Mouse (Mus musculus): ENCODE measurements around the gene Krt1. TPM values are rescaled to one million over a fixed set of nuclear protein-coding genes. Genes with fewer than 3 reads are reported as not detected.
A peak's percentile ranks its signal among the peaks of the same experiment; 100 is the strongest.

Krt1 gene
- polyA plus RNA-seq (2014; fragmentation: Nextera tagmentation; extraction: Ambion mirVana): 0.91 and 1.1 TPM in 2 replicates

DNA sequence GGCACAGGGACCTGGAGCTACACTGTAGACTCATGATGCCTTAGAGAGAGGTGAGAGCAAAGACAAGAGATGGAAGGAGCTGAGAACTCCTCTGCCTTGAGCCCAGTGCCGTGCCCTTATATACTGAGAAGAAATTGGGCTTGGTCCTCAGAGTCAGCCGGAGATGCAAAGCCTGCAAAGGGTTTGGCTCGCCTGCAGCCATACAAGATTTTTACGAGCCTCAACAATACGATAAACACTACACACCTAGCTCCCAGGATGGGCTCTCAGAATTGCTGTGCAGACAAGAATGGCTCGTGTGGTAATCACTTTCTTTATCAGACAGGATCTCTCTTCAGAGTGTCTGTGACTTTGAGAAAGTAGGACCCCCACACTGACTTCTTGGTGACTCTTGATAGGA lies at the start of gene Krt1:
Gene Krt1 (minus strand): TSS at position 101 of the 400 bp plus-strand sequence.
- ATAC-seq (replicated peaks; ENCODE audit: low FRiP score, low TSS enrichment, low read depth): no peak
- DNase-seq (ENCODE audit: low spot score): no peak
- H3K27ac ChIP-seq (ENCODE audit: low read depth): no peak within 1 kb of the TSS
- no peaks in the 10 kb centered on the region for H3K36me3 ChIP-seq (ENCODE audit: control insufficient read depth, insufficient read depth, low read length)
- WGBS: 71% methylated on average over 6 of the region's 6 CpGs
- H3K4me1 ChIP-seq (replicated peaks; ENCODE audit: control insufficient read depth, insufficient read depth, low read length): 0 out of 2 replicates have a peak, but pooled peaks cover 3% of the 10 kb centered on the region
- no peak within 1 kb of the TSS for H3K4me3 ChIP-seq (ENCODE audit: low read depth, low read length)
- no peak within 1 kb of the TSS for H3K4me2 ChIP-seq (ENCODE audit: low read length)
- no peaks in the 10 kb centered on the region for H3K9me3 ChIP-seq (ENCODE audit: control insufficient read depth, low read length)
- no peak within 1 kb of the TSS for H3K9ac ChIP-seq (ENCODE audit: low read length)
- 0 out of 2 replicates have a peak, but pooled peaks cover 7% of the 10 kb centered on the region for H3K27me3 ChIP-seq (replicated peaks; ENCODE audit: control insufficient read depth, insufficient read depth, low read length)

DNA sequence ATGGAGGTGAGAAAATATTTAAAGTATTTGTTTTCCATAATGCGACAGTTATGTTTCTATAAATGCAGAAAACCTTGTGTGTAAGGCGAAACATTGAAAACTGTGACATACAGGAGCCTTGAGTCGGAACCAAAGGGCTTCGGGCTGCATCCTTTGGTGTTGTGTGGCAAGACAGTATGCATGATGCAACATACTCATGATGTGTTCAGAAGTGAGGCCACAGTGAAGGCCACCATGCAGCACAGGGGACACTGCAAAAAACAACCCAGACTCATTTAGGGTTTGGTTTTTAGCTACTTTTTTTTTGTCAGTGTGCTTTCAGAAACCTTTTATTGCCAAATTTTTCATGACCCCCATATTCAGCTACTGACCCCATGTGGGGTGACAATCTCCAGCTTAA lies 44.6 kb upstream of the Krt1 start:
- WGBS: 96% methylated on average over 4 of the region's 4 CpGs
- DNase-seq (ENCODE audit: low spot score): no peak
- ATAC-seq (replicated peaks; ENCODE audit: low FRiP score, low TSS enrichment, low read depth): no peak
- H3K4me1 ChIP-seq (replicated peaks; ENCODE audit: control insufficient read depth, insufficient read depth, low read length): no peaks in the 10 kb centered on the region
- H3K4me3 ChIP-seq (ENCODE audit: low read depth, low read length): no peak overlapping the region
- H3K36me3 ChIP-seq (ENCODE audit: control insufficient read depth, insufficient read depth, low read length): no peaks in the 10 kb centered on the region
- H3K4me2 ChIP-seq (ENCODE audit: low read length): no peak overlapping the region
- H3K9ac ChIP-seq (ENCODE audit: low read length): no peak overlapping the region
- no peaks in the 10 kb centered on the region for H3K9me3 ChIP-seq (ENCODE audit: control insufficient read depth, low read length)
- no peak overlapping the region for H3K27ac ChIP-seq (ENCODE audit: low read depth)
- H3K27me3 ChIP-seq (replicated peaks; ENCODE audit: control insufficient read depth, insufficient read depth, low read length): no peaks in the 10 kb centered on the region

DNA sequence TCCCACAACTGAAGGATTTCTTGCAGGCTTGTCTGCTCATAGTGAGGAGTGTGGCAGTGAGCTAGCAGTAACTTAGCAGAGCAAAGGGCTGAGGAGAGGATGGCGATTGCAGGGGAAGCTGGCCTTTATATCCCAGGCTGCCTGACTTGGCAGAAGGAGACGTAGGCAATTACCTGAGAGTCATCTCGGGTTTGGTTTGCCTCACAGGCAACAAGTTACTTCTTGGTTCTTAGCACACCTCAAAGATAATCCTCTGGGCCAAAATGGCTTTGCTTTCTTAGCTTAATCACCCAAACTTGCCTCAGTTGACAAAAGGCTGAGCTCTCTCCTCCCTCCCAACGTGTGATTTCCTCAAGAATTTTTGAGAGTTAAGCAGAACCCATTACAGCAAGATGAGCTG lies 42.2 kb upstream of the Krt1 start, which contains the start of gene Krt76:
Gene Krt76 (minus strand): TSS at position 101 of the 400 bp plus-strand sequence.
- Histone ChIP-seq H3K27ac (ENCODE audit: low read depth) (no peak within 1 kb of the TSS), H3K9me3 (ENCODE audit: control insufficient read depth, low read length) (no peaks in the 10 kb centered on the region), H3K36me3 (ENCODE audit: control insufficient read depth, insufficient read depth, low read length) (no peaks in the 10 kb centered on the region), H3K4me3 (ENCODE audit: low read depth, low read length) (no peak within 1 kb of the TSS), H3K27me3 (replicated peaks; ENCODE audit: control insufficient read depth, insufficient read depth, low read length) (no peaks in the 10 kb centered on the region), H3K9ac (ENCODE audit: low read length) (no peak within 1 kb of the TSS), H3K4me1 (replicated peaks; ENCODE audit: control insufficient read depth, insufficient read depth, low read length) (no peaks in the 10 kb centered on the region), H3K4me2 (ENCODE audit: low read length) (no peak within 1 kb of the TSS)
- ATAC-seq (replicated peaks; ENCODE audit: low FRiP score, low TSS enrichment, low read depth): no peak
- DNase-seq (ENCODE audit: low spot score): no peak
- 60% methylated on average over 4 of the region's 4 CpGs for WGBS

DNA sequence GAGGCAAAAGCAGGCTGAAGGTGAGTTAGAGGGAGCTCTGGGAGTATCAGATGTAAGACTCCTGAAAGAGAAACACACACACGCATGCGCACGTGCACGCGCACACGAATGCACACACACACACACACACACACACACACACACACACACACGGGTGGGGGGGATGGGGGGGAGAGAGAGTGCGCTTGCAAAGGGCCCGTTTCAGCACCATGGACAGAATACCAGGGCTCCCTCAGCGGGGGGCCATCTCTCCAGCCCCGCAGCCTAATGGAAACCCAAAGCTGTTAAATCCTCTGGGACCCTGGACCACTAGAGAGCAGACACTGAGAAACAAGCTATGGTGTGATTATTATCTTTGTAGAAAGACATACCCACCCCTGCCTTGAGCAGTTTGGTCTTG lies 29.2 kb upstream of the Krt1 start:
- H3K4me1 ChIP-seq (replicated peaks; ENCODE audit: control insufficient read depth, insufficient read depth, low read length): no peaks in the 10 kb centered on the region
- no peak overlapping the region for H3K9ac ChIP-seq (ENCODE audit: low read length)
- H3K4me3 ChIP-seq (ENCODE audit: low read depth, low read length): no peak overlapping the region
- DNase-seq (ENCODE audit: low spot score): peak; percentile 59
- no peaks in the 10 kb centered on the region for H3K27me3 ChIP-seq (replicated peaks; ENCODE audit: control insufficient read depth, insufficient read depth, low read length)
- ATAC-seq (replicated peaks; ENCODE audit: low FRiP score, low TSS enrichment, low read depth): no peak
- H3K27ac ChIP-seq (ENCODE audit: low read depth): no peak overlapping the region
- no peak overlapping the region for H3K4me2 ChIP-seq (ENCODE audit: low read length)
- no peaks in the 10 kb centered on the region for H3K36me3 ChIP-seq (ENCODE audit: control insufficient read depth, insufficient read depth, low read length)
- WGBS: 20% methylated on average over 11 of the region's 11 CpGs
- H3K9me3 ChIP-seq (ENCODE audit: control insufficient read depth, low read length): no peaks in the 10 kb centered on the region

DNA sequence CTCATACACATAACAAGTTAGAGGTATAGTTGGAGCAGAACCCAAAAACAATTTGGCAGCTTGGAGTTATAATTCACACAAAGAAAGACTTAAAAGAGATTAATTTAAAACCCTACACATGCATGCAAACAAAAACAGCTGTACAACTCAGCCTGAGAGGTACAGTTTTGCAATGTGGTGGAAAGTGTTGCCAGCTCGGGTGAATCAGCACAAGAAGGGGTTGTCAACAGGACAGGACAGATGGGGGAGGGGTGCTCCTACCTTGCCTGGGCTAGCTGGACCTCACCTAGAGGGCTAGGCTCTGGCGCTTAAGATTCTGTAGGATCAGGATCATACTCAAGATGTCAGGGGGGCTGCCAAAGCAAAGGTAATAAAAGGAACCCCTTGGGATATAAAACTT lies 27.4 kb upstream of the Krt1 start:
- no peak overlapping the region for H3K4me3 ChIP-seq (ENCODE audit: low read depth, low read length)
- no peak overlapping the region for H3K9ac ChIP-seq (ENCODE audit: low read length)
- no peak for DNase-seq (ENCODE audit: low spot score)
- H3K4me2 ChIP-seq (ENCODE audit: low read length): no peak overlapping the region
- H3K36me3 ChIP-seq (ENCODE audit: control insufficient read depth, insufficient read depth, low read length): no peaks in the 10 kb centered on the region
- H3K27ac ChIP-seq (ENCODE audit: low read depth): no peak overlapping the region
- H3K9me3 ChIP-seq (ENCODE audit: control insufficient read depth, low read length): no peaks in the 10 kb centered on the region
- H3K4me1 ChIP-seq (replicated peaks; ENCODE audit: control insufficient read depth, insufficient read depth, low read length): no peaks in the 10 kb centered on the region
- no peaks in the 10 kb centered on the region for H3K27me3 ChIP-seq (replicated peaks; ENCODE audit: control insufficient read depth, insufficient read depth, low read length)
- WGBS: 60% methylated on average over 2 of the region's 2 CpGs
- no peak for ATAC-seq (replicated peaks; ENCODE audit: low FRiP score, low TSS enrichment, low read depth)

DNA sequence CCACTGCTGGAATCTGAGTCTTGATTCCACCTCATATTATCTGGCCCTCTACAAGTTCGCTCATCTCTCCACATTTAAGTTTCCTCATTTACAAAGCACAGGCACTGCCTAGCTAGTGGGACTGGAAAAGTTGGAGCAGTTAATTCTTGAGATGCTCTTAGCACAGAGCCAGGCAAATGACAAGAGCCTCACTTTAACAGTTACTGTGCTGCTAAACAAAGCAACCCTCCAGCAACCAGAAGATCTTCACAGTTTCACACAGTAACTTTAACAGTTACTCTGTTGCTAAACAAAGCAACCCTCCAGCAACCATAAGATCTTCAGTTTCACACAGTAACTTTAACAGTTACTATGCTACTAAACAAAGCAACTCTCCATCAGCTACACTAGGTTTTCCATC lies 23.8 kb upstream of the Krt1 start:
- H3K4me3 ChIP-seq (ENCODE audit: low read depth, low read length): no peak overlapping the region
- 83% methylated on average over 1 of the region's 1 CpGs for WGBS
- DNase-seq (ENCODE audit: low spot score): no peak

DNA sequence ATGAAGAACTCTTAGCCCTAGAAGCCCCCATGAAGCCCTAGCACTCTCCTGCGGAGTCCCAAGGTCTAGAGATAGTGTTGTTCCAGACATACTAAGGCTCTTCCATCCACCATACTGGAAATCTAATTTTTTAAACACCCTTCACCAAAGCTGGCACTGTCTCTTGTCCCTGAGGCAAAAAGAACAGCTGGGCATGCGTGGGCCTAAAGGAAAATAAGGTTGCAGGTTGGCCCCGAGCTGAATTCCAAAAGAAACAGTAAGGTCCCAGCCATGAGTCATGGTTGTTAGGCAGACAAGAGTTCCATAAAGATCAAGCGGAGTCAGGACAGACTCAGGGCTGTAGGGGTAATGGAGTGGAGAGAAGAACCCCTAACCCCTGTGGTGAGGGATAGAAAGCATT lies 22.6 kb upstream of the Krt1 start:
- no peaks in the 10 kb centered on the region for H3K27me3 ChIP-seq (replicated peaks; ENCODE audit: control insufficient read depth, insufficient read depth, low read length)
- no peaks in the 10 kb centered on the region for H3K36me3 ChIP-seq (ENCODE audit: control insufficient read depth, insufficient read depth, low read length)
- ATAC-seq (replicated peaks; ENCODE audit: low FRiP score, low TSS enrichment, low read depth): no peak
- 78% methylated on average over 4 of the region's 4 CpGs for WGBS
- no peak overlapping the region for H3K4me3 ChIP-seq (ENCODE audit: low read depth, low read length)
- no peak overlapping the region for H3K4me2 ChIP-seq (ENCODE audit: low read length)
- DNase-seq (ENCODE audit: low spot score): no peak
- H3K27ac ChIP-seq (ENCODE audit: low read depth): no peak overlapping the region
- no peaks in the 10 kb centered on the region for H3K9me3 ChIP-seq (ENCODE audit: control insufficient read depth, low read length)
- H3K9ac ChIP-seq (ENCODE audit: low read length): no peak overlapping the region
- no peaks in the 10 kb centered on the region for H3K4me1 ChIP-seq (replicated peaks; ENCODE audit: control insufficient read depth, insufficient read depth, low read length)

More for the DNA sequence above, 23.8 kb upstream of the Krt1 start:
- Histone ChIP-seq H3K36me3 (ENCODE audit: control insufficient read depth, insufficient read depth, low read length) (no peaks in the 10 kb centered on the region), H3K4me1 (replicated peaks; ENCODE audit: control insufficient read depth, insufficient read depth, low read length) (no peaks in the 10 kb centered on the region), H3K9me3 (ENCODE audit: control insufficient read depth, low read length) (no peaks in the 10 kb centered on the region), H3K27me3 (replicated peaks; ENCODE audit: control insufficient read depth, insufficient read depth, low read length) (no peaks in the 10 kb centered on the region), H3K27ac (ENCODE audit: low read depth) (no peak overlapping the region), H3K9ac (ENCODE audit: low read length) (no peak overlapping the region), H3K4me2 (ENCODE audit: low read length) (no peak overlapping the region)
- no peak for ATAC-seq (replicated peaks; ENCODE audit: low FRiP score, low TSS enrichment, low read depth)

DNA sequence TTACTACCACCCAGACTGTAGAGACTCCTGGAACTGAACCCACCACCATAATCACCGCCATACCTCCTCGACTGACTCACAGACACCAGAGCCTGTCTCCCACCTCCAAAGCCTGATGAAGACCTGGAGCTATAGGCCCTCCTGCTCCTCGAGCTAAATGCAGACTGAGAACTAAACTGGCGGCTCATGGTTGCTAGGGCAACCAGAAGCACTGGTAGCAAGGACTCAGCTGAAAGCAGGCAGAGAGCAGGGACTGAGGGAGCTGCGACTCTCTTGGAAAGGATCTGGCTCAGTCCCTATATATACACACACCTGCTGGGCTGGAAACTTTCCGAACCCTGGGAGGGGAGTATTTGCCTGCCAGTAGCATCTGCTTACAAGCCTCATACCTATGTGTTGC lies 18.8 kb upstream of the Krt1 start, which contains the start of gene Krt77:
Gene Krt77 (minus strand): TSS at position 275 of the 400 bp plus-strand sequence.
- Histone ChIP-seq H3K4me1 (replicated peaks; ENCODE audit: control insufficient read depth, insufficient read depth, low read length) (no peaks in the 10 kb centered on the region), H3K4me3 (ENCODE audit: low read depth, low read length) (no peak within 1 kb of the TSS), H3K27ac (ENCODE audit: low read depth) (no peak within 1 kb of the TSS), H3K9me3 (ENCODE audit: control insufficient read depth, low read length) (no peaks in the 10 kb centered on the region), H3K4me2 (ENCODE audit: low read length) (no peak within 1 kb of the TSS), H3K9ac (ENCODE audit: low read length) (no peak within 1 kb of the TSS), H3K36me3 (ENCODE audit: control insufficient read depth, insufficient read depth, low read length) (no peaks in the 10 kb centered on the region), H3K27me3 (replicated peaks; ENCODE audit: control insufficient read depth, insufficient read depth, low read length) (no peaks in the 10 kb centered on the region)
- no peak for ATAC-seq (replicated peaks; ENCODE audit: low FRiP score, low TSS enrichment, low read depth)
- DNase-seq (ENCODE audit: low spot score): no peak
- WGBS: 36% methylated on average over 6 of the region's 6 CpGs

DNA sequence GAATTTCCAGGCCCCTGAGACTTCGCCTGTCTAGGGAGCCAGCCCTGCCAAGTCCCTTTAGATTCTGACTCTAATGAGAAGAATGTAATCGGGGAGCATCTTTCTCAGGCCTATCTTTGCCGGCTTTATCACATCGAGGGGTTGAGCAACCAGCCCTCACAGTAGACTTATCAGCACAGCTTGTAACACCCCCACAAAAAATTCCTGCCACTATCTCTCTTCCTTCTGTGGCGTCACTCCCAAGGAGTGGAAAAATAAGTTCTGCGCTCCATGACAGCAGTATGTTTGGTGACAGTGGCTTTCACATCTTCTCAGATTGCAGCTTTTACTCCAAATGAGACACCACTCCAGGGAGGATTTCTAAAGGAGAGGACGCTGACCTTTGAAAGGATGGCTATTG lies 16.2 kb upstream of the Krt1 start:
- Histone ChIP-seq H3K36me3 (ENCODE audit: control insufficient read depth, insufficient read depth, low read length) (no peaks in the 10 kb centered on the region), H3K27ac (ENCODE audit: low read depth) (no peak overlapping the region), H3K4me3 (ENCODE audit: low read depth, low read length) (no peak overlapping the region), H3K27me3 (replicated peaks; ENCODE audit: control insufficient read depth, insufficient read depth, low read length) (peaks cover 4% of the 10 kb centered on the region), H3K4me2 (ENCODE audit: low read length) (no peak overlapping the region), H3K9me3 (ENCODE audit: control insufficient read depth, low read length) (no peaks in the 10 kb centered on the region), H3K9ac (ENCODE audit: low read length) (no peak overlapping the region), H3K4me1 (replicated peaks; ENCODE audit: control insufficient read depth, insufficient read depth, low read length) (no peaks in the 10 kb centered on the region)
- DNase-seq (ENCODE audit: low spot score) (no peak), ATAC-seq (replicated peaks; ENCODE audit: low FRiP score, low TSS enrichment, low read depth) (no peak)
- 84% methylated on average over 7 of the region's 7 CpGs for WGBS
